Comparison of ENCODE assay signal across 12 mouse cellular contexts in genomic region chr10:45311624-45312023, GRCm38 (mm10). TPM values are rescaled to one million over a fixed set of nuclear protein-coding genes. Genes with fewer than 3 reads are reported as not detected.
A peak's percentile ranks its signal among the peaks of the same experiment; 100 is the strongest.
DNase-seq lines count a peak whose midpoint lies in the region; ATAC-seq lines count a peak whose summit lies in the region.
"Had no signal": no experiment of that assay in that cellular context is flagged by ENCODE, and none has a peak within 500 bp of the region (broad histone marks: within the 10 kb centered on the region; RNA-seq: fewer than 3 reads in every experiment).

No protein-coding gene starts in this region.

- no peak overlapping the region for H3K4me2 ChIP-seq in midbrain, embryonic 13.5 days (replicated peaks)
- no peak overlapping the region for H3K4me2 ChIP-seq in midbrain, embryonic 15.5 days
- H3K4me2 ChIP-seq in embryonic facial prominence, embryonic 15.5 days (replicated peaks) = no peak overlapping the region
- H3K4me2 ChIP-seq: midbrain, embryonic 12.5 days had no signal

- H3K9ac ChIP-seq in midbrain, embryonic 13.5 days (replicated peaks) = no peak overlapping the region
- H3K9ac ChIP-seq in midbrain, embryonic 15.5 days = no peak overlapping the region
- H3K9ac ChIP-seq in embryonic facial prominence, embryonic 15.5 days = no peak overlapping the region
- H3K9ac ChIP-seq: midbrain, embryonic 12.5 days had no signal

- H3K9me3 ChIP-seq in midbrain, embryonic 13.5 days = no peaks in the 10 kb centered on the region
- no peaks in the 10 kb centered on the region for H3K9me3 ChIP-seq in midbrain, embryonic 15.5 days
- no peaks in the 10 kb centered on the region for H3K9me3 ChIP-seq in embryonic facial prominence, embryonic 15.5 days (replicated peaks)
- H3K9me3 ChIP-seq: midbrain, embryonic 12.5 days had no signal

- H3K27ac ChIP-seq in midbrain, embryonic 13.5 days = no peak overlapping the region
- no peak overlapping the region for H3K27ac ChIP-seq in midbrain, embryonic 15.5 days
- H3K27ac ChIP-seq in embryonic facial prominence, embryonic 15.5 days (replicated peaks) = no peak overlapping the region
- H3K27ac ChIP-seq: heart, adult 2 months; midbrain, embryonic 12.5 days had no signal

- H3K36me3 ChIP-seq in midbrain, embryonic 13.5 days = no peaks in the 10 kb centered on the region
- no peaks in the 10 kb centered on the region for H3K36me3 ChIP-seq in midbrain, embryonic 15.5 days (replicated peaks)
- no peaks in the 10 kb centered on the region for H3K36me3 ChIP-seq in embryonic facial prominence, embryonic 15.5 days
- H3K36me3 ChIP-seq: midbrain, embryonic 12.5 days had no signal

- H3K27me3 ChIP-seq in midbrain, embryonic 13.5 days = no peaks in the 10 kb centered on the region
- H3K27me3 ChIP-seq in midbrain, embryonic 15.5 days (replicated peaks) = no peaks in the 10 kb centered on the region
- no peaks in the 10 kb centered on the region for H3K27me3 ChIP-seq in embryonic facial prominence, embryonic 15.5 days
- H3K27me3 ChIP-seq: midbrain, embryonic 12.5 days had no signal

- ATAC-seq in midbrain, embryonic 13.5 days = peak; percentile 58; the same call in 1 of the 2 replicates
- ATAC-seq in midbrain, embryonic 15.5 days (replicated peaks) = no peak
- ATAC-seq in embryonic facial prominence, embryonic 15.5 days (ENCODE audit: insufficient number of reproducible peaks, low FRiP score, low TSS enrichment, low read depth) = peak; percentile 63
- ATAC-seq in megakaryocyte, adult 5-6 weeks (ENCODE audit: poor library complexity, severe bottlenecking) = no peak

- H3K4me3 ChIP-seq in midbrain, embryonic 13.5 days (replicated peaks) = no peak overlapping the region
- H3K4me3 ChIP-seq in midbrain, embryonic 15.5 days = no peak overlapping the region
- no peak overlapping the region for H3K4me3 ChIP-seq in embryonic facial prominence, embryonic 15.5 days (replicated peaks)
- H3K4me3 ChIP-seq: erythroblast, embryonic 14.5 days; heart, adult 2 months; midbrain, embryonic 12.5 days had no signal

- H3K4me1 ChIP-seq in midbrain, embryonic 13.5 days (replicated peaks) = no peaks in the 10 kb centered on the region
- H3K4me1 ChIP-seq in midbrain, embryonic 15.5 days = no peaks in the 10 kb centered on the region
- H3K4me1 ChIP-seq in embryonic facial prominence, embryonic 15.5 days = no peaks in the 10 kb centered on the region
- H3K4me1 ChIP-seq: midbrain, embryonic 12.5 days had no signal

- DNase-seq in gastrocnemius, adult 8-10 months (ENCODE audit: low spot score in 2 of 2) = peak; percentile 64 to 75
- DNase-seq in mesoderm, embryonic 11.5 days (ENCODE audit: low read depth, low spot score) = peak; percentile 38
- no peak for DNase-seq in kidney, adult 18-20 months
- DNase-seq: cerebellum, adult 9-10 months; heart, adult 2 months; heart, postnatal 36 days had no signal

- WGBS in midbrain, embryonic 13.5 days = 72% methylated on average over 7 of the region's 7 CpGs
- WGBS in midbrain, embryonic 15.5 days = 68% methylated on average over 7 of the region's 7 CpGs
- WGBS in embryonic facial prominence, embryonic 15.5 days = 57% methylated on average over 7 of the region's 7 CpGs

RNA-seq across cellular contexts. Expression of gene Bves, which starts 23.9 kb away (rescaled TPM):
- polyA plus RNA-seq in midbrain, embryonic 13.5 days (2015; fragmentation: Nextera tagmentation; extraction: Ambion mirVana) = 0.90 and 1.3 TPM in 2 replicates
- polyA plus RNA-seq in midbrain, embryonic 15.5 days (2015; fragmentation: Nextera tagmentation; extraction: Ambion mirVana) = 1.5 and 1.6 TPM in 2 replicates
- polyA plus RNA-seq in embryonic facial prominence, embryonic 15.5 days (2015; fragmentation: Nextera tagmentation; extraction: Ambion mirVana) = 2.5 and 3.7 TPM in 2 replicates
- 10 to 100 TPM; 33.3 to 44.9 (median 39.0) TPM for total RNA-seq in gastrocnemius, adult 8-10 months (2022)
- not detected in 2 replicates for total RNA-seq in megakaryocyte, adult 5-6 weeks (2015)
- not detected in 2 replicates for total RNA-seq in megakaryocyte, adult 5-6 weeks (2017)
- polyA plus RNA-seq: erythroblast, embryonic 14.5 days had no signal

Comparison
In these comparisons a context has a peak if more than half of its experiments do, and no peak if none do; other contexts are left out.
1. ATAC-seq: peak in midbrain, embryonic 13.5 days (single experiment) and embryonic facial prominence, embryonic 15.5 days (single experiment); none in midbrain, embryonic 15.5 days (single experiment) and megakaryocyte, adult 5-6 weeks (single experiment).